Mouse (Mus musculus) C2C12 (cell line): ENCODE data around the gene Rnpepl1. TPM values are rescaled to one million over a fixed set of nuclear protein-coding genes. Genes with fewer than 3 reads are reported as not detected.
A peak's percentile ranks its signal among the peaks of the same experiment; 100 is the strongest.

Source experiments
- H3K27me3 ChIP-seq: one replicate; pipeline ENCODE4 v1.6.1; 2011; ENCODE audit not compliant: control insufficient read depth, insufficient read depth, insufficient read length
- H3K36me3 ChIP-seq: one replicate; pipeline ENCODE4 v1.6.1; 2011; ENCODE audit not compliant: control insufficient read depth, insufficient read depth
- H3K4me3 ChIP-seq: one replicate; pipeline ENCODE4 v1.5.1; 2011; ENCODE audit warnings: mild to moderate bottlenecking, control low read depth; ENCODE audit not compliant: poor library complexity, insufficient read depth, severe bottlenecking
- H3K79me2 ChIP-seq: one replicate; pipeline ENCODE4 v1.6.1; 2011; ENCODE audit not compliant: control insufficient read depth, insufficient read depth
- H3K79me3 ChIP-seq: one replicate; pipeline ENCODE4 v1.6.1; 2011; ENCODE audit warnings: low read depth, control low read depth
- H3ac ChIP-seq: one replicate; pipeline ENCODE3; 2011; ENCODE audit warnings: low read depth; ENCODE audit not compliant: control insufficient read depth, insufficient read length
- CEBPB ChIP-seq: IDR thresholded peaks from one replicate; pipeline ENCODE4 v1.6.1; 2011; ENCODE audit warnings: low read depth, mild to moderate bottlenecking, control low read depth, moderate library complexity
- CTCF ChIP-seq: IDR thresholded peaks from one replicate; pipeline ENCODE4 v1.5.1; 2011; ENCODE audit not compliant: control insufficient read depth, insufficient read depth, insufficient read length
- FOSL1 ChIP-seq: IDR thresholded peaks from one replicate; pipeline ENCODE4 v1.8.0; 2011; ENCODE audit warnings: mild to moderate bottlenecking, low read length; ENCODE audit not compliant: poor library complexity, insufficient read depth, severe bottlenecking
- MAX ChIP-seq: IDR thresholded peaks from one replicate; pipeline ENCODE4 v1.6.1; 2011; ENCODE audit warnings: mild to moderate bottlenecking, control low read depth
- MYOD1 ChIP-seq: IDR thresholded peaks from one replicate; pipeline ENCODE4 v1.6.1; 2011; ENCODE audit warnings: low read depth; ENCODE audit not compliant: control insufficient read depth, insufficient read length
- MYOG ChIP-seq: IDR thresholded peaks from one replicate; pipeline ENCODE4 v1.6.1; 2011; ENCODE audit not compliant: control insufficient read depth, insufficient read length; ENCODE audit errors: extremely low read depth
- USF1 ChIP-seq: IDR thresholded peaks from one replicate; pipeline ENCODE4 v1.6.1; 2011; ENCODE audit warnings: low read depth, mild to moderate bottlenecking, control low read depth, moderate library complexity
- polyA plus RNA-seq: library from polyadenylated mRNA; unstranded; fragments of >200 nt; fragmentation: generic; extraction: Trizol; gene quantifications from one replicate; pipeline ENCODE4 v1.2.1, GENCODE M21; 2012; ENCODE audit warnings: missing spikeins

The Rnpepl1 gene
- polyA plus RNA-seq, 1 experiment: 29.9 TPM

DNA sequence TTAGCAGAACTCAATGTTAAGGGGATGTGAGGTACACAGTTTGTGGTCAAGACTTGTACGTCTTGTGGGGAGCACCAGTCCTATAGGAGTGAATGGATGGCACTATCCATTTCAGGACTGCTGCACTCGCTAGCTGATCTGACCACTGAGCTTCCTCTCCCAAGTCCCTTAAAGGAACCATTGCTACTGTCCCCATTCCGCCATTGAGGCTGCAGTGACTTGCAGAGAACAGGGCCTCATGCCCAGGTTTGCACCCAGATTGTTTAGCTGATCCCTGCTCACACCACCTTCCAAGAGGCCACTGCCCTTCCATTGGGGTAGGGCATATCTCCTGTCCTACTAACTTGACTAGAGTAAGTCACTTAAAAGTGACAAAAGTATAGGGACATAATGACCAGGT is 1.9 kb upstream of the Rnpepl1 start:
- no peak overlapping the region for H3ac ChIP-seq
- no peaks in the 10 kb centered on the region for H3K27me3 ChIP-seq
- peaks cover 21% of the 10 kb centered on the region for H3K79me2 ChIP-seq
- no peak overlapping the region for H3K4me3 ChIP-seq
- TF ChIP-seq CEBPB: no peak
- no peak for TF ChIP-seq MAX
- TF ChIP-seq FOSL1: no peak
- TF ChIP-seq USF1: no peak
- TF ChIP-seq MYOD1: no peak
- TF ChIP-seq MYOG: no peak
- no peak for TF ChIP-seq CTCF
- no peaks in the 10 kb centered on the region for H3K36me3 ChIP-seq
- H3K79me3 ChIP-seq: peaks cover 4% of the 10 kb centered on the region

DNA sequence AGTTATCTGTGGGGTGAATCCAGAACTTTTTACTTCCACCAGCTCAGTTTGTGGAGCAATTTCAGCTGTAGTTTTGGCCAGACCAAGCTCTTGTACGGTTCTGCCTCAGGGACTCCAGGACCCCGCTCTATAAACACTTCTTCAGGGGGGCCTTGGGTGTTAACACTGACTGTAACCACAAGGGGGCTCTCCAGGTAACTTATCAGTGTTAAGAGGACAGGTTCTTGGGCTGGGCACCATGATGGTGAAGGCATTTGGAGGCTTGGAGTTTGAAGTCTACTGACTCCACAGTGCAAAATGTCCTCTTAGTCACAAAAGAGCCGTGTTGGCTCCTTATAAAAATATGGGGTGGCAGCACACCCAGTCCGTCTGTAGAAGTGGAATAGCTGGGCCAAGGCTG is 1.5 kb upstream of the Rnpepl1 start:
- no peaks in the 10 kb centered on the region for H3K36me3 ChIP-seq
- no peak for TF ChIP-seq MYOG
- TF ChIP-seq FOSL1: no peak
- no peak for TF ChIP-seq CTCF
- TF ChIP-seq MAX: no peak
- TF ChIP-seq MYOD1: no peak
- no peak for TF ChIP-seq CEBPB
- no peak for TF ChIP-seq USF1
- H3K79me3 ChIP-seq: peaks cover 4% of the 10 kb centered on the region
- no peaks in the 10 kb centered on the region for H3K27me3 ChIP-seq
- no peak overlapping the region for H3K4me3 ChIP-seq
- H3ac ChIP-seq: no peak overlapping the region
- peaks cover 21% of the 10 kb centered on the region for H3K79me2 ChIP-seq

DNA sequence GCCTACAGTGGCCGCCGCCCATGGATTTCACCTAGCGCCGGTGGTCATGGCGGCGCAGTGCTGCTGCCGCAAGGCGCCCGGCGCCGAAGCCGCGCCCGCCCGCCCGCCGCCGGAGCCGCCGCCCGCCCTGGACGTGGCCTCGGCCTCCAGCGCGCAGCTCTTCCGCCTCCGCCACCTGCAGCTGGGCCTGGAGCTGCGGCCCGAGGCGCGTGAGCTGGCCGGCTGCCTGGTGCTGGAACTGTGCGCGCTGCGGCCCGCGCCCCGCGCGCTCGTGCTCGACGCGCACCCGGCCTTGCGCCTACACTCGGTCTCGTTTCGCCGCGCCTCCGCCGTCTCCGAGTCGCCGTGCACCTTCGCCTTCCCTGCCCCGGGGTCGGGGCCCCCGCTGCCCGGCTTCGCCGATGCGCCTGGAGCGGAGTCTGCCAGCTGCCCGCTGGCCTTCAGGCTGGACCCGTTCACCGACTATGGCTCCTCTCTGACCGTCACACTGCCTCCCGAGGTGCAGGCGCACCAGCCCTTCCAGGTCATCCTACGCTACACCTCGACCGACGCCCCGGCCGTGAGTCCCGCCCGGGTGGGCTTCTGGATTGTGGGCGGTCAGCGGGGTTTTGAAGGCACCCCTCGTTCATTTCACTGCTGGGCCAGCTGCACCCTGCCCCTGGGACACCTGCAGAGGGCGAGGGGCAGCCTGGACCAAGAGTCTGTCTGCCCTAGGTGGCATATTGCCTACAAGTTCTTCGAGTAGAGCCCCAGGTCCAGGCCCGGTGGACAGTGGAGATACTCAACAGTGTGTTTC is 540 bp downstream of the Rnpepl1 start:
- Histone ChIP-seq H3K27me3 (no peaks in the 10 kb centered on the region), H3K79me2 (peaks cover 21% of the 10 kb centered on the region), H3K36me3 (peaks cover 6% of the 10 kb centered on the region), H3ac (peak overlapping the region; percentile 63), H3K4me3 (peak overlapping the region; percentile 52), H3K79me3 (peaks cover 4% of the 10 kb centered on the region)
- no peak for TF ChIP-seq MAX
- TF ChIP-seq MYOD1: no peak
- no peak for TF ChIP-seq CTCF
- TF ChIP-seq USF1: no peak
- TF ChIP-seq CEBPB: no peak
- no peak for TF ChIP-seq FOSL1
- no peak for TF ChIP-seq MYOG

DNA sequence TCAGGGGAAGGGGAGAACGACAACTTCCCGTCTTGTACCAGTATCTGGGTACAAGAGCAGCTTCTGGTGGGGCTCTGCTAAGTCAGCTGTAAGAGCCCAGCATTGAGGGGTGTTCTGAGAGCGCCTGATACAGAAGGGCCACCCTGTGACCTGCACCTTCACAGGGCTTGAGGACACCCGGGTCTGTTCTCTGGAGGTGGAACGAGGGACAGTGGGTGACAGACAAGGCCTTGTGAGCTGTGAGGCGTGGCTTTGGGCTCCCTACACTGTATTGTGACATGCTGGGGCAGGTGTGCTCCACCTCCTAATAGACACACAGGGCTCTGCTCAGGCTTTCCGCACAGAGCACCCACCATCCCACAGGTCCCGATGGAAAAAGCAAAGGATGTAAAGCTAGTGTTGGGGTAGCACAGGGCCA is 1.1 kb downstream of the Rnpepl1 start:
- Histone ChIP-seq H3K79me2 (peaks cover 21% of the 10 kb centered on the region), H3K79me3 (peaks cover 4% of the 10 kb centered on the region)
- TF ChIP-seq FOSL1: no peak

DNA sequence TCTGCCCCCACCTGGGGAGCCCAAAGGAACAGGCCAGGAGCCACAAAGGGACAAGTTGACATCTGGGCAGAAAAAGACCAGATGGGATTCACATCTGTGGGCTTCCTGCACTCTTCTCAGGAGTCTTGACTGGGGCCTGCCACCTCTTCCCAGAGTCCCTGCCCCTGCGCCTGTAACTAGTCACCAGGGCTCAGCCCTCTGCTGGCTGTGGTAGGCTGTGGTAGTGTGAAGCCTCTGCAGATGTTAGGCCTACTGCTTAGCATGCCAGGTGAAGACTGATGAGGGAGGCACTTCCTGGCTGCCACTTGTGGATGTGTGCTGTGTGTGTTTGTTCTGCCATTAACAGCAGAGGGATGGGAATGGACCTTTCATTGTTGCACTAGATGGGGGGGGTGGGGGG is 1.7 kb downstream of the Rnpepl1 start:
- H3K79me2 ChIP-seq: peaks cover 21% of the 10 kb centered on the region
- H3K36me3 ChIP-seq: peaks cover 6% of the 10 kb centered on the region
- peaks cover 4% of the 10 kb centered on the region for H3K79me3 ChIP-seq
- no peak overlapping the region for H3K4me3 ChIP-seq
- TF ChIP-seq FOSL1: no peak
- TF ChIP-seq MAX: no peak
- TF ChIP-seq MYOG: no peak
- TF ChIP-seq MYOD1: no peak
- no peak for TF ChIP-seq CTCF
- no peak for TF ChIP-seq CEBPB
- no peak for TF ChIP-seq USF1
- H3K27me3 ChIP-seq: no peaks in the 10 kb centered on the region
- H3ac ChIP-seq: no peak overlapping the region

More for the DNA sequence above, 1.1 kb downstream of the Rnpepl1 start:
- Histone ChIP-seq H3K4me3 (peak overlapping the region; percentile 52), H3K27me3 (no peaks in the 10 kb centered on the region), H3ac (peak overlapping the region; percentile 63), H3K36me3 (peaks cover 6% of the 10 kb centered on the region)

DNA sequence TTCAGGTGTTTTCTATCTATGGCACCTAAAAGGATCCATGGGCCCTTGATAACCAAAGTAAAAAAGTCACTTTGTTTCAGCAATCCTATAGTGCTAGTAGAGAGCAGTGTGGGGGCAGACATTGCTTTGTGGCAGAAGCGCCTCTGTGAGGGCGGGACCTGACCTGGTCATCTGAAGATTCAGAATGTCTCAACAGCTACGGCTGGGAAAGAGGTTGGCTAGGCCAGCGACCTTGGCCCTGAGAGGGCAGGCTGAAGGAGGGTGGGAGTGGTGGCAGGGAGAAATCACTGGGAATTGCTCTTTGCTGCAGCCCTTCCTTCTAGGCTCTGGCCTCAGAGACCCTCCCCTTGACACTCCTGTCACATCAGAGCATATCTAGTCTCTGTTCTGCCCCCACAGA is 3.7 kb downstream of the Rnpepl1 start:
- H3K79me3 ChIP-seq: peaks cover 4% of the 10 kb centered on the region
- H3K27me3 ChIP-seq: no peaks in the 10 kb centered on the region
- H3ac ChIP-seq: no peak overlapping the region
- peaks cover 6% of the 10 kb centered on the region for H3K36me3 ChIP-seq
- H3K79me2 ChIP-seq: peaks cover 21% of the 10 kb centered on the region
- no peak for TF ChIP-seq USF1
- TF ChIP-seq MAX: no peak
- no peak for TF ChIP-seq CEBPB
- TF ChIP-seq MYOG: no peak
- no peak overlapping the region for H3K4me3 ChIP-seq
